Mouse (Mus musculus): ENCODE data around the gene Baiap2l2.
"Not testable (repeated sequence)": the region's sequence is repeated elsewhere in the genome, so short reads cannot be mapped to it uniquely, and the experiment has no call there.

The Baiap2l2 gene

GRCm38 (mm10) chr15:79258521-79258920 lies 26.8 kb downstream of the Baiap2l2 start:
- no peak for DNase-seq

GRCm38 (mm10) chr15:79254661-79255060 lies 30.7 kb downstream of the Baiap2l2 start, which contains the start of gene Slc16a8:
Gene Slc16a8, minus strand, starts transcription at chr15:79254761.
- no peak for DNase-seq

- DNase-seq = no peak
Measured at GRCm38 (mm10) chr15:79252580-79252979, 32.8 kb downstream of the Baiap2l2 start.

- DNase-seq = no peak
Measured at GRCm38 (mm10) chr15:79251781-79252491, 33.4 kb downstream of the Baiap2l2 start.

- no peak for DNase-seq
Measured at GRCm38 (mm10) chr15:79251168-79251567, 34.2 kb downstream of the Baiap2l2 start.

- DNase-seq = no peak
Measured at GRCm38 (mm10) chr15:79250236-79250635, 35.1 kb downstream of the Baiap2l2 start.

GRCm38 (mm10) chr15:79245321-79245720 lies 40.0 kb downstream of the Baiap2l2 start:
- no peak for DNase-seq

- DNase-seq = no peak
Measured at GRCm38 (mm10) chr15:79244071-79244893, 41.1 kb downstream of the Baiap2l2 start.

- DNase-seq = peak; percentile 91
Measured at GRCm38 (mm10) chr15:79243234-79244042, 41.9 kb downstream of the Baiap2l2 start.

- no peak for DNase-seq
Measured at GRCm38 (mm10) chr15:79242574-79243233, 42.6 kb downstream of the Baiap2l2 start.

- DNase-seq = no peak
Measured at GRCm38 (mm10) chr15:79238036-79238435, 47.3 kb downstream of the Baiap2l2 start.

- DNase-seq = no peak
Measured at GRCm38 (mm10) chr15:79235268-79235667, 50.1 kb downstream of the Baiap2l2 start.

- peak; percentile 90 for DNase-seq
Measured at GRCm38 (mm10) chr15:79229058-79229821, 56.1 kb downstream of the Baiap2l2 start, which contains the start of the genes Pick1 and Gm49486. Gene Pick1, plus strand, starts transcription at chr15:79229173. Gene Gm49486, plus strand, starts transcription at chr15:79229391.

- DNase-seq = not testable (repeated sequence)
Measured at GRCm38 (mm10) chr15:79225780-79226179, 59.6 kb downstream of the Baiap2l2 start.

- DNase-seq = peak; percentile 79
Measured at GRCm38 (mm10) chr15:79224685-79225084, 60.7 kb downstream of the Baiap2l2 start.

GRCm38 (mm10) chr15:79223641-79224040 lies 61.7 kb downstream of the Baiap2l2 start:
- DNase-seq = no peak

GRCm38 (mm10) chr15:79219572-79219971 lies 65.8 kb downstream of the Baiap2l2 start:
- no peak for DNase-seq

- no peak for DNase-seq
Measured at GRCm38 (mm10) chr15:79216191-79216590, 69.1 kb downstream of the Baiap2l2 start.

GRCm38 (mm10) chr15:79213591-79213990 lies 71.7 kb downstream of the Baiap2l2 start:
- DNase-seq = no peak

- no peak for DNase-seq
Measured at GRCm38 (mm10) chr15:79212750-79213446, 72.4 kb downstream of the Baiap2l2 start.

- no peak for DNase-seq
Measured at GRCm38 (mm10) chr15:79210357-79210756, 75.0 kb downstream of the Baiap2l2 start.

All from cerebellum, adult 11-12 months (tissue).